9 mouse cellular contexts compared by ENCODE assay signal in genomic region chr13:89779208-89779911, GRCm38 (mm10). TPM values are rescaled to one million over a fixed set of nuclear protein-coding genes. Genes with fewer than 3 reads are reported as not detected.
DNase-seq lines count a peak whose midpoint lies in the region.
"Had no signal": no experiment of that assay in that cellular context is flagged by ENCODE, and none has a peak within 500 bp of the region (broad histone marks: within the 10 kb centered on the region; RNA-seq: fewer than 3 reads in every experiment).

No protein-coding gene starts in this region.

- intact Hi-C loops in heart, postnatal 25 days (cut with DNase I) = loop anchor here (2.0 kb wide), 1 partner anchor 1107 kb away; no protein-coding TSS in a partner anchor
- intact Hi-C loops in heart, postnatal 36 days (cut with DNase I) = loop anchor here (1.0 to 5.0 kb wide), 4 partner anchors 112 to 1107 kb away; no protein-coding TSS in a partner anchor

- no peaks in the 10 kb centered on the region for H3K36me3 ChIP-seq in splenic B cell, adult 2 months (ENCODE audit: control insufficient read depth, insufficient read depth, low read length, poor library complexity, severe bottlenecking)
- H3K36me3 ChIP-seq: stomach, embryonic 15.5 days had no signal

- no peaks in the 10 kb centered on the region for H3K27me3 ChIP-seq in splenic B cell, adult 2 months (ENCODE audit: control insufficient read depth, insufficient read depth, low read length, poor library complexity, severe bottlenecking)
- H3K27me3 ChIP-seq: stomach, embryonic 15.5 days had no signal

- peak; percentile 38 to 81 for DNase-seq in heart, adult 18-20 months
- DNase-seq in heart, postnatal 25 days (ENCODE audit: low spot score) = no peak
- DNase-seq in adrenal gland, adult 2 months = peak; percentile 40
- DNase-seq in embryo, embryonic 11 days = peak; percentile 90
- peak; percentile 61 to 72 for DNase-seq in heart, postnatal 36 days
- peak; percentile 53 for DNase-seq in layer of hippocampus, adult 9-11 months
- peak; percentile 86 for DNase-seq in lung, postnatal 36 days
- peak; percentile 50 for DNase-seq in splenic B cell, adult 2 months (ENCODE audit: low read depth, low spot score)

RNA-seq across cellular contexts. Expression of gene Vcan, which starts 37.1 kb away (rescaled TPM):
- total RNA-seq in heart, adult 18-20 months (2021) = 1 to 10 TPM; 6.1 to 7.3 TPM
- total RNA-seq in heart, postnatal 25 days (2021) = 10 to 100 TPM; 11.4 to 11.7 TPM
- 1 to 10 TPM; 2.7 to 3.2 TPM for total RNA-seq in adrenal gland, adult 2 months (2021)
- polyA plus RNA-seq in adrenal gland, adult 2 months (2012; rRNA removed) = 0.88 and 1.4 TPM in 2 replicates
- total RNA-seq in heart, postnatal 36 days (2021) = 1 to 10 TPM; 8.5 to 9.7 TPM
